Mouse (Mus musculus): ENCODE measurements around the gene Pheta2.
A peak's percentile ranks its signal among the peaks of the same experiment; 100 is the strongest.

Gene Pheta2

DNA sequence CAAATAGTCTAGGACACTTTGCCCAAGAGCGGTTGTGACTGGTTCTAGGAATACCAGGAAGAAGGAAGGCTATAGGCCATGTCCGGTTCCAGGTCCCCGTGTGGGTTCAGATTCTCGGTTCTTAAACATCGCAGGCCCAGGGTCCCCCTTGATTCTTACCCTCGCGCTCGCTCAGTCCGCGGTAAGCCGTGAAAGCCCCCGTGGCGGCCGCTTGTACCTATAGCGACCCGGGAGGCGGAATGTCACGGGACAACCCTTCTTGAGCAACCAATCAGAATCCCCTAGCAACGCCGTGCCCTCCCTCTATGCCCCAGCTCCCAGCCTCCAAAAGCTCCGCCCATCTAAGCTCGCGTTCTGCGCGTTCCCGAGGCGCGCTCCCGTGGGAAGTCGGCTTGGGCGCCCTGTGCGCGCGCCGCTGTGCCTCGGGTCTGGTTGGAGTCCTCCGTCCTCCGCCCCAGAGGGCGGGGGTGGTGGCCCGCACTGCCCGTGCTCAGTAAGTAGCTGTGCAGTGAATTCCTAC, at the start of gene Pheta2, which contains the start of the genes Naga and Smdt1:
TSS of gene Pheta2 (plus strand) at position 350 of the 520 bp plus-strand sequence.
TSS of gene Naga (minus strand) at position 333 of the 520 bp plus-strand sequence.
TSS of gene Smdt1 (plus strand) at position 367 of the 520 bp plus-strand sequence.
- peak; percentile 98 for DNase-seq

DNA sequence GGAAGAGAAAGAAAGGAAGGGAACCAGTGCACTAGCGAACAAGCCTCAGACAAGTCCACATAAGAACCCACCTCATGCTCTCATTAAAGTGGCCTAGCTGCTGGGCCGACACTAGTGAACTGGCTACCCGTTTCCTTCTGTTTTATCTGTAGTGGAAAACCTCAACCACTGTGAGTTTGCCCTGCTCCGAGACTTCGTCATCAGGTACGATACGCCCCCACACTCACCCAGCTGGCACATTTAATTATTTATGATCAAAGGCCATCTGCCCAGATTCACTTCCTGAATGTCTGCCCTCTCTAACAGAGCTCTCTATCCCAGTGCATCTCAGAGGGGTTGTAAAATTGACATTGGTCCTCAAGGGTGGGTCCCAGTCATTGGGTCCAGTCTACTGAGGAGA, 48.5 kb upstream of the Pheta2 start:
- no peak for DNase-seq

DNA sequence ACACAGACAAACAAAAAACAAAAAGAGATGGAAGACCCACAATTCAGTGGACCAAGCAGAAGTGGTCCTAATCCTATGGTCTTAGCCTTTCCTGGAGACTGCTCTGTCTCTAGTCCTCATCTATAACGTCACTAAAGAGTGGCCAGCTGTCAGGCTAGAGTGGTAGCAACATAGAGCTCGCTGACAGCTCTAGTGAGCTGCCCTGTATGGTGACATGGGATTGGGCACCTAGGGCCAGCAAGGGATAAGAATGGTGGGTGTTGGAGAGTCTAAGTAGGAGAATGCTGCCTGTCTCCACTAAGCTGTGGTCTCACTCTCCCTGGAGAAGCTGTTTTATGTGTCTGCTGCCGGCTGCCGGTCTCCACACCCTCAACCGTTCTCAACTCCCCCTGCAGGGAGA, 45.9 kb upstream of the Pheta2 start:
- no peak for DNase-seq

DNA sequence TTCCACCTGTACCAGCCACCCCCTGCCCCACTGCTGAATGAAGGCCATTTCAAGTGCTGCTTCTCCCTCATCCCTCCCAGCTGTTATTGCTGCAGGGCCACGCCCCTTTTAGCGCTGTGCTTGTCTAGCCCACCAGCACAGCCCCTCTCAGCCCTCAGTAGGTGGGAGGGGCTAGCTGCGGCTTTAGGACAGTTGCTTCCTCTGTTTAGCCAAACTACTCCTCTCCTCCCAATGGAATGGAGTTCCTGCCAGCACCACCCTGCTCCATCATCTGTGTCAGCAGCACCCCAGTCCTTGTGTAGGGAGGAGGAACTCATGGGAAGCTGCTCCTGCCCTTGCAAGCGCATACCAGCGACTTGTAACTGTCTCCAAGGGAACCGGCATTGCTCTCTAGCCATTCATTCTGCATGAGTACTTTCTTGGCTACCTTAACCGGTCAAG, 45.5 kb upstream of the Pheta2 start:
- peak; percentile 18 for DNase-seq

DNA sequence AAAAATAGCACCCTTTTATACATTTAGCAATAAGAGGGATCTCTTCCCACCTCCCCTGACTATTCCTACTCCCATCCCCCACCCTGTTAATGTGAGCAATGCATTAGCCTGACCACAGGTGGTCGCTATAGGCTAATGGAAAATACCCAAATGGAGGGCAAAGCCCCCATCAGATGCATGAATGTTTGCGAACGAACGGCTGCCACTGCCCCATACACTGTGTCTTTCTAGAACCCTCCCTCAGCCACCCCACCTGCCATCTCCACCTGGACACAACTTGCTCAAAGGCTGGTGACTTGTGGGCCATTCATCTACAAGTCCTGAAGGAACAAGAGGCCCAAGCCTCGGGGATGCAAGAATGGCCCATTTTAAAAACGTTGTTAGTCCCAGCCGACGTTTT, 44.7 kb upstream of the Pheta2 start:
- no peak for DNase-seq

DNA sequence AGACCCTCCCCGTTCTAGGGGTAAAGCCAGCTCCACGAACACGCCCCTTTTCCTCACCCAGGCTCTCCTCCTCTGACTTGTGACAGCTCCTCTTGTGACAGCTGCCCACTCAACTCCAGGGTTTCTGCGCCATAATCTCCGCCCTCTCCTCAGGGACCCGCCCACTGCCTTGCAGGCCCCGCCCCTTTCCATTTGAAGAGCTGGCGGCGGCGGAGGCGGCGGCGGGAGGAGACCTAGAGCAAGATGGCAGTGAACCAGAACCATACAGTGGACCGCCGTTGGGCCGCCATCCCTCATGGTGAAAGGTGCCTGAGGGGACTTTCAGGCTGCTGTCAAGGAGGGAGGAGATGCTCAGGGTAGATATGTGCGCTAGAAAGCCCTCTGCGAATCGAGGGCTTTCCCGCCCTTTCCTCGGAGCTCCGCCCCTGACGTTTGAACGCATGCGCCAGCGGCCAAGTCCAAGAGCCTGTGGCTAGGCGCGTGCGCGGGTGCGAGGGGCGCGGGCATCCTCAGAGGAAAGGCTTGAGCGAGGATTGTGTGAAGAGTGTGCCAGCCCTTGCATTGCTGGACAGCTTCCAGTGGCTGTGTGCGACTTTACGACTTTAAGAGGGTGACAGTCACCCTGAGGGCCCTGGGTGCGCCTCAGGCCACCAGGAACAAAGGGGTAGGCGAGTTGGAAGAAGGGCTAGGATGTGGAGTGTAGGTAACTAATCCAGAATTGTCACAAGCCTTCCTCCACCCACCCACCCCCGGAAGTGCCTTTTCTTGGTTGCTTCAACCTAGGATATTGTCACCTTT, 39.8 kb upstream of the Pheta2 start, which contains the start of gene Wbp2nl:
TSS of gene Wbp2nl (plus strand) at position 191 of the 798 bp plus-strand sequence.
- DNase-seq, result no peak

DNA sequence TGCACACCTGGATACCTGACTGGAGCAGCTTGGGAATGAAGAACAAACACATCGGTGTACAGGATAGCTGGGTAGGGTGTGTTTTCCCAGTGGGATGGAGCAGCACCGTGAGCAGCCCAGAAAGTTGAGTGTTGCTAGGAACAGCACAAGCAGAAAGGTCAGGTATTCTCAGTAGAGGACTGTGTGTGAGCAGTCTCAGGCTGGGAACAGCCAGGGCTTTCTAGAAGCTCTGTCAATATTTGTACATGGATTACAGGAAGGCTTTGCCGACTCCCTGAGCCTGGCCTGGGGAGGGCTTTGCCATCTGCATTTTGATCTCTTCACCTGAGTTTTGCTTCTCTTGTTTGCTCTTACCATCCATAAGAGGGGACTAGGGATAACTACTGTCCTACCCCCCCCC, 31.6 kb upstream of the Pheta2 start:
- DNase-seq, result no peak

DNA sequence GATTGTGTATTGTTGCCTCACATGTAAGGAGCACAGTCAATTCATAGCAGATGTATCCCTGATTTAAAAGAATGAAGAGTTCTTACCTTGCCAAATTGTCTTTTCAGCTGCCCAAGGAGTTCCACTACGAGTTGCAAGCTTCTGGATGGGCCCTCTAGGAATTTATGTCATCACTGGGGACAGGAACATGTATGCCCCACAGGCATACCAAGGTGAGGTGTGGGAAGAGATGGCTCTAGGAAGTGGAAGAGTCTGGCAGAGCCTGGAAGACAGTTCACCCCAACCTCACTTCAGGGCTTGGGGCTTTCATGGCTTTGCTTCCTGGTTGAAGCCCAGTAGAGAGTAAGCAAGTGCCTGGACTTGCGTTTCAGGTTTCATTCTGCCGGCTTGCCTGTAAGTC, 30.3 kb upstream of the Pheta2 start:
- DNase-seq, result no peak

DNA sequence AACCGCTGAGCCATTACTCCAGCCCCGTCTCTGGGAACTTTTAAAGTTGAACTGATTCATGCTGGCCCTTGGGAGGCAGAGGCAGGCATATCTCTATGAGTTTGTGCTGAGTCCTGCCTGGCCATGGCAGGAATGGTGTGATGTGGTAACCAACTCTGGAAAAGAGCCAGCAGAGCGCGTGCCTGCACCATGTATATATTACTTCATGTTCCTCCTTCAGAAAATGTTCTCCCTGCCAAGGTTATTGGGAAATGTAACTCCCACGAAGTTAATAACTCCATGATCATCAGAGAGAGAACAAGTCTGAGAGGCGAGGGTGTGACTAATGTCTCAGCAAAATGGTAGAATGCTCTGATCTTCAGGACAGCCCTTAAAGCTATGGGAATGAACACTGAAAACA, 20.9 kb upstream of the Pheta2 start:
- no peak for DNase-seq

DNA sequence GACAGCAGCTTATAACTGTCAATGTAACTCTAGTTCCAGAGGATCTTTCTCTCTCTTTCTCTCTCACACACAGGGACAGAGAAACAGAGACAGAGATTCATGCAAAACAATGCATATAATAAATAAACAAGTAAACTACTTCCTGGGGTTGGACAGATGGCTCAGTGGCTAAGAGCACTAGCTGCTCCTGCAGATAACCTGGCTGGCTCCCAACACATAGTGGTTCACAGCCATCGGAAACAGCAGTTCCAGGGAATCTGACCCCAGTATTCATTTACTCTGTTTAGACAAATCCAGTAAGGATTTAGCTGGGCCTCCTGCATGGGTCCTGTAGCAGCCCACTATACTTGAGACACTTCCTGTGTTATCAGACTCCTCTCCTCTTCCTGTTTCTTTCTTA, 19.1 kb upstream of the Pheta2 start:
- no peak for DNase-seq

DNA sequence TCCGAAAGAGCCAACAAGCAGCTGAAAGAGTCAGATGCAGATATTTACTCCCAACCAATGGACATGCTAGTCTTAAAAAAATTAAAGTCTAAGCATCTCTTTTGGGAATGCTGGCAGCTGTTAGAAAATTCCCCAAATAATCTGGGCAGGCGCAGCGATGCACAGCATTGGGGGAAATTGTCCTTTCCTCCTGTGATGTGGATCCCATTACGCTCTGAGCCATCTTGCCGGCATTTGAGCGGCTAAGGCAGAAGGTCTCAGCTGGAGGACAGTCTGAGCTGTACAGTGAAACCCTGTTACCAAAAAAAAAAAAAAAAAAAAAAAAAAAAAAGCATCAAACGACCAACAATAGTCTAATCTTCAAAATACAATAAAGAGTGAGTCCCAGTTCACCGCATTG, 16.5 kb upstream of the Pheta2 start:
- DNase-seq, result no peak

DNA sequence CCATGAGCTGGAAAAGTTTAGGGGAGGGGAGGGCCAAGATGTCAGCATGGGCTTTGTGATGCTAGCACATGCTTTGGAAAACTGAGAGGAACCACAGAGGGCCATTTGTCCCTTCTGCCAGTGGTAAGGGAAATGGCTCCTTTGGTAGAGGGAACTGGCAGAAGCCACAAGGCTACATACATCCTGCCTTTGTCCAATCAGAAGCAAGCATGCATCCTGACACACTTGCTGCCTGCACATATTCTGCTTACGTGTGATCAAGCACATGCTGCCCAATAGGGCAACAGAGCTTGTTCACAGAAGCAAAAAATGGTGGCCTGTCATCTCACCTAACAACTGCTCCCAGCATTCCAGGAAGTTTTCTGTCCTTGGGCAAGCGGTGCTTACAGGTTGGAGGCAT, 13.4 kb upstream of the Pheta2 start:
- DNase-seq, result no peak

DNA sequence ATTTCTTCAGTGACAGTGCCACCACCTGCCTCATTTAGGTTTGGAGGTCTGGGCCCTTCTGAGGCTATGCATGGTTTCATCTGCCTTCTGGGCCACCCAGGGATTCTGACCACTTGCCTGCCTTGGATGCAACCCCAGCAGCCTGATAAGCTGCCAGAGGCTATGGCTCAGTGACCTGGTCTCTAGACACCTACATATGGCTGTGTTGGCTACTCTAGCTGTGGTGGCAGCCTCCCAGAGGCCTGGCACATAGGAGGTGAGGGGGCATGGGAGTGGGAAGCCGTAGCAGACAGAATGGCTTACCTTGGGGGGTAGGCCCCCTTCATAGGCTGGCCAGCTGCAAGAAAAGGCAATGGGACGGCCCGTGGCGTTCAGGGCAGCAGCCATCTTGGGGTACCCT, 3.5 kb upstream of the Pheta2 start:
- no peak for DNase-seq

DNA sequence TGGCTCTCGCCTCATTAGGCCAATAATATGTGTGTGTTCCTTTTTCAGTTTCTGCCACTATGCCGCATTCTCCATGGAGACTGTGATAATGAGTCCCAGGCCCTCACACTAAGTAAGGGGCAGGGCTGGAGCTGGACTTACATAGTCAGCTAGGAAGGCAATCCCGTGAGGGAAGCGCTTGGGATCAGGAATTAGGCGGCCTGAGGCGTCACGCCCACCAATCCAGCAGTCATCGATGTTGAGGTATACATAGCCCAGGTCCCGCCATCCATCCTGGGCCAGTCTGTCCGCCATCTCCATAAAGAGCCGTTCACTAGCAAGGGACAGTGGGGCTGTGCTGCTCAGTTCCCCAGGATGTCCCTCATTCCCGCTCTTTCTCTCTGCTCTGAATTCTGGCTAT, 2.1 kb upstream of the Pheta2 start:
- DNase-seq, result no peak

DNA sequence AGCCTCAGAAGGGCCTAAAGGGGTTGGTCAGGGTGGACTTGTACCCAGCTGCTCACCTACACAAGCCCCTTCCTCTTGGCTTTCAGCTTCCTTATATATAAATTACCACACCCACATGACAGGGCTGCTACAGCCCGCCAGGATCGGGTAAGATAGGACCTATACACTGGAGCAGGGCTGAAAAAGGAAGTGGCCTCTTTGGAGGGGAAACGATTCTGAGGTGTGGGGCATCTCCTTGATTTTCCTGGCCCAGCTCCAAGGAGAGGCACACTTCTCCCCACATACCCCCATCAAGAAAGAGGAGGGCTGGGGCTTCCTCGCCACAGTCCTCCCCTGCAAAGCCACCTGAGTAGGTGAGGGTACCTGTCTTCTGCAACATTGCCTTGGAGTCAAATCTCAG, 867 bp upstream of the Pheta2 start:
- no peak for DNase-seq

DNA sequence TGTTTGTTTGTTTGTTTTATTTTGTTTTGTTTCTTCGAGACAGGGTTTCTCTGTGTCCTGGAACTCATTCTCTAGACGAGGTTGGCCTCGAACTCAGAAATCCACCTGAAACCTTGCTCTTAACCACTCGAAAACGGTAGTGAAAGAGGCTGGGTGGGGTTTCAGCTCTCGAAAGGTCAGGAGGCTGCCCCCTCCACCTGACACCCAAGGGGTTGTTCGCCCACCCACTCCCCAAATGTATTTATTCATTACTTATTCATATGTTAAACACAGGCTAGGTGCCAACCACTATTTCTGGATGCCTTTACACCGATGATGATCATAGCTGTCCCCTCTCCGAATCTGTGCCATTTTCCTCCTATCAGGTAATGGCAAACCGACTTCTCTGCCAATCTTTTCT, 408 bp downstream of the Pheta2 start:
- no peak for DNase-seq

DNA sequence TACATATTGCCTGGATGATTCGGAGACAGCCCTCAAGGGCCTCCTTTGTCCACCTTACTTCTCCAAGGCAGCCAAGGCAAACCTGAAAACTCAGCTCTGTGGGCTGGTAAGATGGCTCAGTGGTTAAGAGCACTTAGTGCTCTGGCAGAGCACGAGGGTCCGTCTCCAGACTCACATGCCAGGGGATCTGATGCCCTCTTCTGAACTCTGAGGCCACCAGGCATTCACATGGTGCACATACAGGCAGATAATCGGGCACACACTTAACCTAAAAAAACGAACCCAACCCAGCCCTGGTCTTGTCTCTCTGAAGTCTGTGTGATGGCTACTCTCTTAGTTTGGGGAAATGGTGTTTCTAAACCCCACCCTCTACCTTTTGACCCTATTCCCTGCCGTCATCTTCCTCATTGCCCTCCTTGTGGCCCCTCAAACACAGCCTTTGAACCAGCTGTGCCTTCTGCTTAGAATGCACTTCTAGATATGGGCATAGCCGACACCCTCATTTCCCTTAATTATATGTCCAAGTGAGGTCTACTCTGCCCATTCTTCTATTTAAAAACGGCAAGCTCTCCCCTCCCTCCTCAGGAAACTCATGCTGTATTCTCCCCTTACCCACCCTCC, 1.0 kb downstream of the Pheta2 start:
- peak; percentile 29 for DNase-seq

DNA sequence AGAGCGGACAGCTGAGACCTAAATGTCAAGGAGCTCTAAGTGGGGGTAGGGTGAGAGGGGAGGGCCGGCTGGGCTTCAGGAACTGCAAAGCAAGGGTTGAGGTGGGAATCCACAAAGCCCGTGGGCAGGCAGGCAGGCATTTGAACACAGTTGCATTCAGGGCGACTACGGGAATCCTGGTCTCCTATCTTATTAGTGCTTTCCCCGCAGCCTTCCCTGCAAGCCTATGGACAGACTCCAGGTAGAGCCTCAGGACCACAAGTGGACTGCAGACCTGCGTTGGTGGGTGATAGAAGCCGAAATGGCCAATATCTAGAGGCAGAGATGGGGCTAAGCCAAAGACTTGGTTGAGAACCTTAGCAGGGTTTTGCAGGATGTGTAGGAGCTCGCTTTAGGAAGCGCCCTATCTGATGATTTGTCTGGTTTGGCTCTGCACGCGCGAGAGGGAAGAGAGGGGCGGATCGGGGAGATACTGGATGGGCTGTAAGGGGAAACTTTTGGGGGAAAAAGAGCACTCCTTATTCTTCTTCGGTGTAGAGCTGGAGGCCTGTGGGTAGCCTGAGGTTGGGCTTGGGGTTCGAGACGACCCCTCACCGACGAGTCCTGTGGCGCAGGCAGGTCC, 1.8 kb downstream of the Pheta2 start:
- peak; percentile 23 for DNase-seq

DNA sequence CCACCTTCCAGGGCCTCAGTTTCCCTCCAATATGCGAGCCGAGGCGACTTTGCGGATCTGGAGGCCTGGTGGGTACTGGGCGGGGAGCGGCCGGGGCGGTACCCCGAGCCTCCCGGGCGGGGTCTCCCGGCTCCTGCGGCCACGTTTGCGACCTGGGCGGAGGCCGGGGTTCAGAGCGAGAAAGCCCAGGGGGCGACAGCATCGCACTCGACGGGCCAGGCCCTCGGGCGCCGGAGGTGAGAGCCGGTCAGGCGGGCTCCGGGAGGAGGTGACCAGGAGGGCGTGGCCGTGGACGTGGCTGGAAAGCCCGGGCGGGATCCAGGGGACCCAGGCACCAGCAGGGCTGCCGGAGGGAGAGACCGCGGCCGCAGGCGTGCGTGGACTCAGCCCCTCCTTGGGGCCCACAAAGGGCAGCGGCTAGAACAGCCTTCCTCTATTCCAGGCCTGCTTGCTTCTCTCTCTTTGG, 2.3 kb downstream of the Pheta2 start:
- peak; percentile 67 for DNase-seq

DNA sequence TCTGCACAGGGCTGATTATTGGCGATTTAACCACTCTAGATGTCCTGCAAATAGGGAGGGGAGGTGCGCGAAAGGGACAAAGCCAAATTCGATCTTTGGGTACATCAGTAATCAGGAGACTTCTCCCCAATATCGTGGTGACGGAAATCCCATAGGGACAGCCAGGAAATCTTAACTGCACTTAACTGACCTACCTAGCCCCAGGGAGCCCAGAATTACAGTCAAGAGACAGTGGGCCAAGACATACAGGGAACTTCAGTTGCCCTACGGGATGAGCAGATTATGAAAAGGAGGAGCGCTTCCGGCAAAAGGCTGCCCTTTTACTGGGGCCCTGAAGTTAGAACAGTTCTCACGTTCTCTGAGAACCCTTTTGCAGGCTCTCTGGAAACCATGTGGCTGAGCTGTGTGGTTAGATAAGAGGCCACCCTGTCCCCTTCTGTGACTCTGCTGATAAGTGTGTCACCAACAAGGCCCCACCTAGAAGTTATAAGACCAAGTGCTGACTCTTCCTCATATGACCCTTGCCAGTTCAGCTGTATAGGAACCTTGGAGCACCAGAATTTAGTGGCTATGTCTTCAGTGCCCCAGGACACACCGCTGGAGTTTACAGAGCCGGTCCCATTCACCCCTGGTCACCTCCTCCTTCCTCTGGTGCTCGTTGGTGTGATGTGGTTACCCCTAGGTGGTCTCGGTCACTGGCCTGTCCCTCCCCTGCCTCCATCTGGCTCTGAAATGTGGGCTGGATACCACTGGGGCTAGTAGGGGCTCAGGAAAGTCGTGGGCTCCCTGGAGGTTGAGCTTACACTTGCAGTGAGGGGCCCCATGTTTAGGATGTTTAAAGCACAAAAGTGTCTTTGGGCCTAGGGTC, 3.2 kb downstream of the Pheta2 start:
- DNase-seq, result peak; percentile 48

DNA sequence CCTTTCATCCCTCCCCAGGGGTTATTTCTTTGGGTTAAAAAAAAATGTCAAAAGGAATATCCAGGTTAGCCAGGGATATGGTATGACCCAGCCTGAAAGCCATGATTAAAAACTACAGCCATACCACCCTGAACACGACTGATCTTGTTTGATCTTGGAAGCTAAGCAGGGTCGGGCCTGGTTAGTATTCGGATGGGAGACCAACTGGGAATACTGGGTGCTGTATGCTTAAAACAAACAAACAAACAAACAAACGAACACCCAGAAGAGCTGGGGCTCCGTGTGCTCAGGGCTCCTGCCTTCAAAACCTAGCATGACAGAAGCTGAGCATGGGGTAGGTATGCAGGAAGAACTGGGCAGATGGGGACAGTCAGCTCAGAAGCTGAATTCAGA, 3.8 kb downstream of the Pheta2 start:
- DNase-seq, result peak; percentile 23
